Mouse (Mus musculus) layer of hippocampus, postnatal 14 days (tissue): Measurements from ENCODE around the gene Myh11. TPM values are rescaled to one million over a fixed set of nuclear protein-coding genes. Genes with fewer than 3 reads are reported as not detected.
A peak's percentile ranks its signal among the peaks of the same experiment; 100 is the strongest.
"Not testable (repeated sequence)": the region's sequence is repeated elsewhere in the genome, so short reads cannot be mapped to it uniquely, and the experiment has no call there.

ENCODE experiments used
- DNase-seq, 2 experiments: peaks; one replicate each; pipeline ENCODE4 v3.0.0; 2021 to 2022; ENCODE audit warnings: low spot score in 2 of 2, mixed read lengths in 1 of 2
- microRNA-seq, 2 experiments: library from miRNA; unstranded; fragments of <30 nt; microRNA quantifications; one replicate each; pipeline ENCODE4 v1.2.0; 2021
- total RNA-seq, 2 experiments: library from RNA; stranded (reverse); gene quantifications; 2 replicates each; pipeline ENCODE4 v1.2.3; 2021

The Myh11 gene
- total RNA-seq, 2 experiments from 2014 or later: 4.5 to 5.4 TPM

GRCm38 (mm10) chr16:14180163-14180733 is 110.9 kb downstream of the Myh11 start:
- no peak for DNase-seq

GRCm38 (mm10) chr16:14178041-14178440 is 113.1 kb downstream of the Myh11 start:
- no peak for DNase-seq

- DNase-seq: no peak
These were observed 121.5 kb downstream of the Myh11 start for GRCm38 (mm10) chr16:14169706-14170105.

DNA sequence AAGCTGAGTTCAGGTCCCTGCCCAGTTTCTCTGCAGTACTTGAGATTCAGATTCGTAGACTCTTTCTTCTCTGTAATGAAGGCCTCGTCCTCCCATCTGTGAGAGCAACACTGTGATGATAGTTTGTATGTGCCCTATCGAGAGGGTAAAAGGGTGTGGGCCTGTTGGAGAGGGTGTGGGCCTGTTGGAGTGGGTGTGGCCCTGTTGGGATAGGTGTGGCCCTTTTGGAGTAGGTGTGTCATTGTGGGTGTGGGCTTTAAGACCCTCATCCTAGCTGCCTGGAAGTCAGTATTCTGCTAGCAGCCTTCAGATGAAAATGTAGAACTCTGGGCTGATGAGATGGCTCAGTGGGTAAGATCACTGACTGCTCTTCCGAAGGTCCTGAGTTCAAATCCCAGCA is 124.7 kb downstream of the Myh11 start:
- no peak for DNase-seq

DNA sequence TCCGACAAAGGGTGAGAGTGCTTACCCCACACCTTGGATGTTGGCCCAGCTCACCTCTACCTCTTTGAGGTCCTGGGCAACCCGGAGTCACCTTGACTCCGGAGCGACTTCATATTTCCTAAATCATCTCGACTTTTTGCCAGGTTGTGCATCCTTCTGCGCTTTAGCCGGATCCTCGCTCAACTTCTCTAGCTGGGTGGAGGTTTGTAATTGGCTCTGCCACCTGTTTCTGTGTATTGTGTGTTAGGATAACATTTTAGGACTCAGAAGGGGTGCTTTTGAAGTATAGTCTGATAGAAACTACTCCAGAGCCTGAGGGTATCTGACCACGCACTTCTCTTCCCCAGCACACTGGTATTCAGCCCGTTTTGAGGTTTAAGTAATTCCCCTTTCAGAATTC is 127.4 kb downstream of the Myh11 start:
- no peak for DNase-seq

DNA sequence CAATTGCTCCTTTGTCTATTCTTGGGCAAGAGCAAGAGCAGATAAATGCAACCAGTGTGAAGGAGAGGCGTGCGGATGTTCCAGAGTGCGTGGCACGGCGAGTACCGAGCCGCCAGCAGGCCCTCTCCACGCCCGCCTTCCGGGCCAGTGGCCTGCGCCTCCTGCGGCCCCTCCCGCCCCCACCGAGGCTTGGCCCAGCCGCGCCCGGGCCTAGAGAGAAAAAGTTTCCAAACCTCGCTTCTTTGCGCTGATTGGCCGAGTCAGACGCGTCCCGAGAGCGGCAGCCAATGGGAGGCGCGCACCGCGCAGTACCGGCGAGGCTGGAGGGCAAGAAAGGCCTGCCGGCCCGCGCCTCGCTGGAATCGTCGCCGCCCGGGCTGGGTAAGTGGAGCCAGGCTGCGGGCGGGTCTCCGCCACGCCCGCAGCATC is 128.2 kb downstream of the Myh11 start, which contains the start of the genes Nde1 and Marf1:
Nde1 (plus strand) TSS at position 288 of the 429 bp plus-strand sequence.
Marf1 (minus strand) TSS at position 364 of the 429 bp plus-strand sequence.
- peak; percentile 65 to 85 for DNase-seq

DNA sequence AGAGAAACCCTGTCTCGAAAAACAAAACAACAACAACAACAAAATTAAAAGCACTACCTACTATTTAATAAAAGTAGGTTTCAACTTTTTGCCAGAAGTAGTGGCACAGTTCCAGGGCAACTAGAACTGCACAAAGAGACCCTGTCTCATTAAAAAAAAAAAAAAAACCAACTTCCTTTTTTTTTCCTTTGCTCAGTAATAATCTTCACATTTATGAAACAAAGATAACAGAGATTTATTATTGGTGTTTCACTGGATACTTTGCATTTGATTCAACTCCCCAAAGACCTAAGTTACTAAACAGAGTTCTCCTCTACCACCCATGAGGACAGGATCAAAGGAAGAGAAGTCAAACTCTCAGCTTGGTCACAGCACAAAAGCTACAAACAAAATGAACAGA is 130.2 kb downstream of the Myh11 start:
- DNase-seq: no peak

- peak; percentile 72 to 86 for DNase-seq
These were observed 131.4 kb downstream of the Myh11 start for GRCm38 (mm10) chr16:14159746-14160131.

DNA sequence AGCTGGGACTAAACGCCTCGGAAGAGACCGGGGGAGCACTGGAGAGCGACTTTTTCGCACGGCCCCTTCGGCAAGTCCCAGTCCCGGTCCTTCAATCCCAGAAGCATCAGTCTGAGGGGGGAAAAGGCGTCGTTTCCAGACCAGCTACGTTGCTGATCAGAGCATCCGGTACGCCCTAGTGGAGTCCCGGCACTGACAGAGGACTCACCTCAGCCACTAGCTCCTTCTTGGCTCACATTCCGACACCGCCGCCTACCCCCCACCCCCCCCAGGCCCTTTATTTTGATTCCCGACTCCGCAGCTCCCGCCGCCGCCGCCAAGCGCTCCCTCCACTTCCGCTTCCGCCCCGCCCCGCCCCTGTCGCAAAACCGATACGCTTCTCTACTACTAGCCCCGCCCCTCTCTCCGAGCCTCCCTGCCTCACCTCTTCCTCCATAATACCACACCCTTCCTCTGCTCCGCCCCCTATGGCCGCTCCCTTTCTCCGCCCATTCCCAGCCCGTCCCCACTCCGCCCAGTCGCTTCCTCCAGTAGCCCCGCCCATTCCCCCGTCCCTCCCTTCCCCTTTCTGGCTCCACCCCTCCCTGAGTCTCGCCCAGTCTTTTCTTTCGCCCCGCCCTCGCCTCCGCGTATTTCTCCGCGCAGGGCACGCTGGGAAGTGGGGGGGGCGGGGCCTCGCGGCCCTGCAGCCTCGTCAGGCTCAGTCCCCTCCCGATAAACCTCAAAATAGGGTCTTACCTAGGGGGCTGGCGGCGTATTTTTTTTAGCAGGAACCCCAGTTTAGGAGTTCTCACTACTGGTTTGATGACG is 132.0 kb downstream of the Myh11 start:
- peak; percentile 92 to 99 for DNase-seq

DNA sequence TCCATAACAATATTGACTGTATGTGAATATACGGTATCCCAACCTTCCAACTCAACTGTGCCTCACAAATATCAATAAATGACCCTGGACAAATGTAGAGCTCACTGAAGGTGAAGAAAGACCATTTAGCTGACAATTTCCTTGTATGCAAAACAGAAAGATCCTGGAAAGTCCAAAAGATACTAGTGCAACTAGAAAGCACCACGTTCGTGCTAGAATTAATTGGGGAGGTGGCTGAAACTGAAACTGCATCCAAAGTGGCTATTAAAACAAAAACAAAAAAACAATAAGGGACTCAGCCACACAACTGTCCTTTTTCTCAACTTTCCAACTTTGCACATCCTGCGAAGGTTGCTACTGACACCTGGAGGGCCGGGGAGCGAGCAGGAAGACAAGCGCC is 132.6 kb downstream of the Myh11 start:
- no peak for DNase-seq

DNA sequence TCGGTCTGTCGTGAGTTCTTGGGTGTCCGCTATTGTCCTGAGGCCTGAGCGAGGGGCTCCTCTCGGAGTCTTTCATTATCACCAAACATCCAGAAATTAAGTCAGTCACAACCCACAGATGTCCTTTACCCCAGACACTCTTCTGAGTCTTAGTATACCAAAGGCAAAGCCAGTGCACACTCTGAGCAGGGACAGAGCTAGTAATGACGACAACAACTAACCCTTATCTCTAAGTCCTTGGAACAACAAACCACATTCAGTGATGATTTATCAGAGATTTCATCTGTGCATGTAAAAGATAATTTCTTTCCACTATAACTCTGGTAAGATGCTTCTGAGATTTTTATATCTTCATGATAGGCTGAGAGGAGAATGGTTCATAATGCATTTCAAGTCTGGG is 134.9 kb downstream of the Myh11 start:
- no peak for DNase-seq

GRCm38 (mm10) chr16:14155638-14156037 is 135.5 kb downstream of the Myh11 start:
- not testable (repeated sequence) for DNase-seq

- DNase-seq: no peak
These were observed 139.5 kb downstream of the Myh11 start for GRCm38 (mm10) chr16:14151718-14152117.

GRCm38 (mm10) chr16:14147712-14148111 is 143.5 kb downstream of the Myh11 start:
- no peak for DNase-seq

Small RNA genes within 50 kb of the gene (microRNA-seq; reads per million reads assigned to microRNA genes)
- 2,010 to 2,769 reads per million in 2 experiments for gene Mir484

Other genes starting within 250 kb of the Myh11 start
- 10 to 100 TPM; 30.8 to 40.1 TPM for gene Nde1, start 128.1 kb downstream of the Myh11 start, total RNA-seq
- 10 to 100 TPM; 58.0 to 62.1 TPM for gene Marf1, start 128.0 kb downstream of the Myh11 start, total RNA-seq
- gene Fopnl, start 26.0 kb upstream of the Myh11 start, total RNA-seq: 10 to 100 TPM; 48.3 to 54.1 TPM
- 10 to 100 TPM; 19.0 to 19.3 TPM for gene Abcc1, start 70.2 kb upstream of the Myh11 start, total RNA-seq